Mouse (Mus musculus): ENCODE results near the gene Efcab14. TPM values are rescaled to one million over a fixed set of nuclear protein-coding genes. Genes with fewer than 3 reads are reported as not detected.

Gene Efcab14
- polyA plus RNA-seq, 2 experiments from 2014 or later, result 42.7 to 43.1 TPM

DNA sequence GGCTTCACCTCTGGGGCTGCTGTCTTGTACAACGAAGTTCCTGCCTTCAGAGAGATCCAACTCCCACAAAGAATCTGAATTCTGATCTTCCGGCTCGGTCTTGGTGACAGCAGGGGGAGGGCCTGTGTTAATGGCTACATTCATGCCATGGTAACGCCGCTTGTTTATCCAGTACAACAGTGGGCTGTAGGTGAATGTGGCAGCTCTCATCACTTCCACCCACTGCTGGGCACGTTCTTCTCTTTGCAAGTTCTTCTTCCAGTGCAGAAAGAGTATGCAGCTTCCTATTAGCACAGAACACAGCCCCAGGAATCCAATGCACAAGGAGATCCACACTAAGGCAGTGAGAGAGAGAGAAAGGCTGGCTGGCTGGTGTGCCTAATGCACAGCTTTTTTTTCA lies 42.7 kb downstream of the Efcab14 start:
- ATAC-seq, result no peak

DNA sequence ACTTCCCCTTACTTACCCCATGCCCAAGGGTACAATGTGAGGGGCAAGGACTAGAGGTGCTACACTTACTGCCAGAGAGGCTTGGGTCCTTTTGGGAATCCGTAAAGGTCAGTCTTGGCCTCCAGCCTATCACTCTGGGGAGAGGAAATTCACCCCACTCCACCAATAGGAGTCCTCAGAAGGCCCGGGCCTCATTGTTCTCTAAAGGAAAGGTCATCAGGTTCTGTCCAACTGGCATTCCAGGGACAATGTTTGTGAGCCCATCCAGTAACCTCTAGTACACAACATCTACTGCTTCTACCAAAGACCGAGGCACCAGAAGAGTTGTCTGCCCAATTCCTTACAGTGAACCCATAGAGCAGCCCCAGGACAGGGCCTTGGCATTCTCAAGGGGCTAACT lies 43.4 kb downstream of the Efcab14 start, which contains the start of gene Tex38:
Tex38 (minus strand) TSS at position 101 of the 400 bp plus-strand sequence.
- ATAC-seq, result no peak

- no peak for ATAC-seq
Observed at GRCm38 (mm10) chr4:115782026-115782805, 44.7 kb downstream of the Efcab14 start.

DNA sequence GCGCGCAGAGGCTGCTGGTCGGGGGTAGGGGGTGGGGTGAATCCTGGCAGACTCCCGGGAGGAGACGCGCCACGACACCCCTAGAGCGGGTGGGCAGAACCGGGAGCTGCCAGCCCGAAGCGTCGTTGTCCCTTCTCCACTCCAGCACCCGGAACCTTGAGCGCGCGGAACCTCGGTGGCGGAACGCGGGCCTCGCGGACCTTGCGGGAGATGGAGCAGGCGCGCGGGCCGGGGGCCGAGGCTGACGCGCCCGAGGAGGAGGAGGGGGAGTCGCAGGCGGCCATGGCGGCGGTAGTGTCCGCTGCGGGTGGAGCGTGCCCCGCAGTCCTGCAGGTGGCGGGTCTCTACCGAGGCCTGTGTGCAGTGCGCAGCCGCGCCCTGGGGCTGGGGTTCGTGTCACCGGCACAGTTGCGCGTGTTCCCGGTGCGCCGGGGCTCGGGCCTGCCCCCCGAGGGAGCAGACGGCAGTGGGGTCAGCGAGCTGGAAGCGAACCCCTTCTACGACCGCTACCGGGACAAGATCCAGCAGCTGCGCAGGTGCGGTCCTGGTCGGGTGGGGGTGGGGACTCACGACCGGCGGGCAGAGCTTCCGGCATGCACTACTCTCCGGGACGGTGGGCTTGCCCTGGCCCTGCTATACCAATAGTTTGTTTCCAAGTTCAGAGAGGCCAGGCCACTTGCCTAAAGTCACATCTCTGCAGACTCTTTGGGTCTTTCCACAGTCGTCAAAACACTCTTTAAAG lies 47.4 kb downstream of the Efcab14 start, which contains the start of gene Atpaf1:
Atpaf1 (plus strand) TSS at position 44 of the 742 bp plus-strand sequence.
- peak; percentile 81 for ATAC-seq

- ATAC-seq, result no peak
Observed at GRCm38 (mm10) chr4:115785511-115786034, 48.0 kb downstream of the Efcab14 start.

GRCm38 (mm10) chr4:115790864-115791263 lies 53.3 kb downstream of the Efcab14 start:
- no peak for ATAC-seq

GRCm38 (mm10) chr4:115795360-115795759 lies 57.8 kb downstream of the Efcab14 start:
- ATAC-seq, result no peak

- ATAC-seq, result no peak
Observed at GRCm38 (mm10) chr4:115799981-115800380, 62.4 kb downstream of the Efcab14 start.

DNA sequence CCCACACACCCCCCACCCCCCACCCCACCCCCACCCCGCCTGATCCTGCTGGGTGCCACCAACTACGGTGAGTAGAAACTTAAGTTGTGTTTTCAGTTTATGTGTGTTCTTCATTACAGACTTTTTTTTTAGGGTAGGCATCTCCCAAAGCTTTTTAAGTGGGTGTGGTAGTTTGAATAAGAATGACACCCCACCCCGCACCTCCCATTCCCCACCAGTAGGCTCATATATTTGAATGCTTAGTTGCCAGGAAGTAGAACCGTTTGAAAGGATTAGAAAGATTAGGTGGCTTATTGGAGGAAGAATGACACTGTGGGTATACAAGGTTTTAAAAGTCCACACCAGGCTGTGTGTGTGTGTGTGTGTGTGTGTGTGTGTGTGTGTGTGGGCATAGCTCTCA lies 74.8 kb downstream of the Efcab14 start:
- no peak for ATAC-seq

DNA sequence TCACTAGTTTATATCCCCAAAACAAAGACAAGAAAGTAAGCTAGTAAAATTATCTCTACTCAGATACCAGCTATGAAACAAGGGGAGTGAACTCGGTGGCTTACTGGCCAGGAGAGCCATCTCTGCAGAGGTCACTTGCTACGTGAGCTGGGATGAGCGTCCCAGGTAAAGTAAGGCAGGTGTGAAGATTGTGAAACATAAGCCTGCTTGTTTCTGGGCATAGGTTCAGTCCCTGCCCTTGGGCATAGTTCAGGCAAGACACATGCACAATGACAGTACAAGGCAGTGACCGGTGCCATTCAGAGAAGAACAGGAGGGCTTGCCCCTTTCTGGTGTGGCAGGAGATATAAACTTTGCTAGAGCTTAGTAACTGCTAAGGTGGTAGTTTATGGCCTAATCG lies 78.1 kb downstream of the Efcab14 start:
- no peak for ATAC-seq

DNA sequence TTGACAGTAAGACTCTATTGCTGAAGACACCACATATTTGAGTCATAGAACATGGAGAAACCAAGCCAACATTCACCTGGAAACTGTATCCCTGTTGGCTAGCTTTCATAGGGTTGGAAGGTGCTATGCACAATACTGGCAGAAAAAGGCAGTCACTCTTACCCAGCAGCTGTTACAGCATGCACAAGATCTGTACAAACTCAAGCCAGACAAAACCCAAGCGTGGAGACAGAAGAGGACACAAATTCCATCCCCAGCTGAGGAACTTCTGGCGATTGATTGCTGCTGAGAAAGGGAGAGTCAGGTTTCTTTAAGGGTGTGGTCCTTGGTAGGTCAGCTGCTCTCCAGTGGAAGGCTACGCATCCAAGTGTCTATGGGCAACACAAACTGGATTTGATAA lies 82.7 kb downstream of the Efcab14 start:
- ATAC-seq, result no peak

- no peak for ATAC-seq
Observed at GRCm38 (mm10) chr4:115820944-115821343, 83.4 kb downstream of the Efcab14 start.

GRCm38 (mm10) chr4:115821431-115821830 lies 83.9 kb downstream of the Efcab14 start:
- ATAC-seq, result no peak

GRCm38 (mm10) chr4:115821928-115822327 lies 84.4 kb downstream of the Efcab14 start:
- no peak for ATAC-seq

DNA sequence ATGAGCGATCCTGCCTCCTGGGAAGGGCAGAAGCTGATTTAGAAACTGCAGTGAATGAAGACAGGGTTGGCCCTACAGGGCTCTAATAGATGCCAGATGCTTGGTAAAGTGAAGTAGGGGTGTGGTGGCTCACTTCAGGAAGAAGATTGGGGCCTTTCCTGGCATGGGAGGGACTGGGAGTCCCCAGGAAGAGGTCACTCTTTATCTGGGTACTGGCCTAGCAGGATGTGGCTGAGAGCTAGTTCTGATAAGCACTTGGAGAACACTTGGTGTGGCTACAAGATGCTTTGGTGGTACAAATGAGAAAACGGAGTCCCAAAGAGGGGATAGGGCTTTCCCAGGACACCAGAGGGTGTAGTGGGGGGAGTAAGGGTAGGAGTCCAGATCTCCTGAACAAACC lies 86.6 kb downstream of the Efcab14 start:
- no peak for ATAC-seq

DNA sequence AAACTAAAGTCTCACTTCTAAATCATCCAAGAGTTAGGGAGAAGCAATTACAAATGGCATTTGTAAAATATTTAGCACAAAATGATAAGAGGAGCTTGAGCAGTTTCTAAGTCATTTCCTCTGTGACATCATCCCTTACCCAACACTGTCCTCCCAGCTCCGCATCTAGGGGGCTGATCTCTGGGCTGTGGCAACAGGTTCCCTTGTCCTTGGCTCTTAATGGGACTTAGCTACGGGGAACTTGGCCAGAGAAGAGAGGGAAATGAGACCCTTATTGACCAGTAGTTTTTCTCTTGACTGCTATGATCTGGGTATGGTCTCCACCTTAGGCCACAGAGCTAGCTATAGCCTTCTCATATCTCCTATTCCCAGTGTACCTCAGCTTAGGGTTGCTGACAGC lies 87.7 kb downstream of the Efcab14 start:
- no peak for ATAC-seq

Other genes with a start within 250 kb of the Efcab14 start
- not detected for gene Cyp4a14, start 241.6 kb upstream of the Efcab14 start, polyA plus RNA-seq (2017; shearing (Covaris generic))
- gene Cyp4a10, start 219.5 kb upstream of the Efcab14 start, polyA plus RNA-seq (2017; shearing (Covaris generic)), result not detected
- gene Cyp4a31, start 174.1 kb upstream of the Efcab14 start, polyA plus RNA-seq (2017; shearing (Covaris generic)), result not detected
- not detected for gene Cyp4a32, start 136.8 kb upstream of the Efcab14 start, polyA plus RNA-seq (2017; shearing (Covaris generic))
- not detected for gene Cyp4b1, start 90.0 kb upstream of the Efcab14 start, polyA plus RNA-seq (2017; shearing (Covaris generic))
- gene Tex38, start 43.3 kb downstream of the Efcab14 start, polyA plus RNA-seq (2017; shearing (Covaris generic)), result 1 to 10 TPM in 1 of 2 experiments, under 1 TPM in 1; 0.42 to 2.6 TPM
- 10 to 100 TPM; 16.6 to 19.2 TPM for gene Atpaf1, start 47.1 kb downstream of the Efcab14 start, polyA plus RNA-seq (2017; shearing (Covaris generic))
- gene Mob3c, start 90.3 kb downstream of the Efcab14 start, polyA plus RNA-seq (2017; shearing (Covaris generic)), result 10 to 100 TPM; 13.5 to 15.8 TPM
- 10 to 100 TPM; 43.4 to 47.5 TPM for gene Mknk1, start 101.5 kb downstream of the Efcab14 start, polyA plus RNA-seq (2017; shearing (Covaris generic))
- not detected for gene Kncn, start 146.7 kb downstream of the Efcab14 start, polyA plus RNA-seq (2017; shearing (Covaris generic))
- gene 6430628N08Rik, start 152.9 kb downstream of the Efcab14 start, polyA plus RNA-seq (2017; shearing (Covaris generic)), result not detected
- not detected for gene Dmbx1, start 202.2 kb downstream of the Efcab14 start, polyA plus RNA-seq (2017; shearing (Covaris generic))

Data from CD4-positive, CD25-positive, alpha-beta regulatory T cell, adult 4 months (primary cell).